Mouse (Mus musculus): ENCODE measurements around the gene Bcas3. TPM values are rescaled to one million over a fixed set of nuclear protein-coding genes. Genes with fewer than 3 reads are reported as not detected.

The Bcas3 gene
- polyA plus RNA-seq, 1 experiment from 2014 or later, result 24.8 TPM

GRCm38 (mm10) chr11:85755503-85756044 lies 402.6 kb downstream of the Bcas3 start:
- ATAC-seq (replicated peaks; ENCODE audit: low FRiP score), result no peak
- no peak for DNase-seq (ENCODE audit: low spot score)
- H3K27me3 ChIP-seq (replicated peaks; ENCODE audit: control insufficient read depth, insufficient read depth, low read length), result no peaks in the 10 kb centered on the region
- H3K9me3 ChIP-seq (ENCODE audit: control insufficient read depth, low read length), result no peaks in the 10 kb centered on the region
- H3K36me3 ChIP-seq (ENCODE audit: control insufficient read depth, insufficient read depth, low read length), result no peaks in the 10 kb centered on the region
- 82% methylated on average over 2 of the region's 2 CpGs for WGBS
- no peak overlapping the region for H3K4me2 ChIP-seq
- H3K4me1 ChIP-seq (replicated peaks; ENCODE audit: control insufficient read depth, insufficient read depth, low read length), result peaks cover 18% of the 10 kb centered on the region
- H3K4me3 ChIP-seq (ENCODE audit: low read depth, low read length), result no peak overlapping the region
- no peak overlapping the region for H3K9ac ChIP-seq (ENCODE audit: low read depth, low read length)
- H3K27ac ChIP-seq (ENCODE audit: low read depth, low read length), result no peak overlapping the region

- Histone ChIP-seq H3K4me3 (ENCODE audit: low read depth, low read length) (no peak overlapping the region), H3K4me2 (no peak overlapping the region), H3K36me3 (ENCODE audit: control insufficient read depth, insufficient read depth, low read length) (no peaks in the 10 kb centered on the region), H3K9ac (ENCODE audit: low read depth, low read length) (no peak overlapping the region), H3K4me1 (replicated peaks; ENCODE audit: control insufficient read depth, insufficient read depth, low read length) (peaks cover 24% of the 10 kb centered on the region), H3K9me3 (ENCODE audit: control insufficient read depth, low read length) (no peaks in the 10 kb centered on the region), H3K27me3 (replicated peaks; ENCODE audit: control insufficient read depth, insufficient read depth, low read length) (0 out of 2 replicates have a peak, but pooled peaks cover 2% of the 10 kb centered on the region), H3K27ac (ENCODE audit: low read depth, low read length) (no peak overlapping the region)
- 70% methylated on average over 9 of the region's 9 CpGs for WGBS
- ATAC-seq (replicated peaks; ENCODE audit: low FRiP score) (peak; percentile 89), DNase-seq (ENCODE audit: low spot score) (no peak)
Measured at GRCm38 (mm10) chr11:85758891-85759290, 405.9 kb downstream of the Bcas3 start.

- Histone ChIP-seq H3K27ac (ENCODE audit: low read depth, low read length) (no peak overlapping the region; the same call in 1 of the 2 replicates), H3K27me3 (replicated peaks; ENCODE audit: control insufficient read depth, insufficient read depth, low read length) (0 out of 2 replicates have a peak, but pooled peaks cover 2% of the 10 kb centered on the region), H3K4me1 (replicated peaks; ENCODE audit: control insufficient read depth, insufficient read depth, low read length) (peaks cover 24% of the 10 kb centered on the region), H3K4me3 (ENCODE audit: low read depth, low read length) (no peak overlapping the region), H3K36me3 (ENCODE audit: control insufficient read depth, insufficient read depth, low read length) (no peaks in the 10 kb centered on the region), H3K4me2 (no peak overlapping the region), H3K9me3 (ENCODE audit: control insufficient read depth, low read length) (no peaks in the 10 kb centered on the region), H3K9ac (ENCODE audit: low read depth, low read length) (no peak overlapping the region)
- DNase-seq (ENCODE audit: low spot score) (no peak), ATAC-seq (replicated peaks; ENCODE audit: low FRiP score) (no peak)
- 72% methylated on average over 14 of the region's 14 CpGs for WGBS
Measured at GRCm38 (mm10) chr11:85759634-85760439, 406.9 kb downstream of the Bcas3 start.

GRCm38 (mm10) chr11:85760486-85761141 lies 407.6 kb downstream of the Bcas3 start:
- Histone ChIP-seq H3K27me3 (replicated peaks; ENCODE audit: control insufficient read depth, insufficient read depth, low read length) (0 out of 2 replicates have a peak, but pooled peaks cover 2% of the 10 kb centered on the region), H3K9me3 (ENCODE audit: control insufficient read depth, low read length) (no peaks in the 10 kb centered on the region), H3K27ac (ENCODE audit: low read depth, low read length) (no peak overlapping the region; the same call in 1 of the 2 replicates), H3K4me3 (ENCODE audit: low read depth, low read length) (no peak overlapping the region), H3K4me2 (no peak overlapping the region), H3K36me3 (ENCODE audit: control insufficient read depth, insufficient read depth, low read length) (no peaks in the 10 kb centered on the region), H3K9ac (ENCODE audit: low read depth, low read length) (no peak overlapping the region), H3K4me1 (replicated peaks; ENCODE audit: control insufficient read depth, insufficient read depth, low read length) (peaks cover 24% of the 10 kb centered on the region)
- DNase-seq (ENCODE audit: low spot score) (no peak), ATAC-seq (replicated peaks; ENCODE audit: low FRiP score) (no peak)
- WGBS, result 48% methylated on average over 6 of the region's 6 CpGs

GRCm38 (mm10) chr11:85761170-85761569 lies 408.2 kb downstream of the Bcas3 start:
- Histone ChIP-seq H3K27ac (ENCODE audit: low read depth, low read length) (no peak overlapping the region), H3K36me3 (ENCODE audit: control insufficient read depth, insufficient read depth, low read length) (no peaks in the 10 kb centered on the region), H3K27me3 (replicated peaks; ENCODE audit: control insufficient read depth, insufficient read depth, low read length) (0 out of 2 replicates have a peak, but pooled peaks cover 4% of the 10 kb centered on the region), H3K4me3 (ENCODE audit: low read depth, low read length) (no peak overlapping the region), H3K4me2 (no peak overlapping the region), H3K4me1 (replicated peaks; ENCODE audit: control insufficient read depth, insufficient read depth, low read length) (peaks cover 24% of the 10 kb centered on the region), H3K9me3 (ENCODE audit: control insufficient read depth, low read length) (no peaks in the 10 kb centered on the region), H3K9ac (ENCODE audit: low read depth, low read length) (no peak overlapping the region)
- no peak for DNase-seq (ENCODE audit: low spot score)
- ATAC-seq (replicated peaks; ENCODE audit: low FRiP score), result no peak
- 74% methylated on average over 3 of the region's 3 CpGs for WGBS

- H3K9me3 ChIP-seq (ENCODE audit: control insufficient read depth, low read length), result no peaks in the 10 kb centered on the region
- H3K4me2 ChIP-seq, result no peak overlapping the region
- ATAC-seq (replicated peaks; ENCODE audit: low FRiP score) (no peak), DNase-seq (ENCODE audit: low spot score) (no peak)
- H3K27me3 ChIP-seq (replicated peaks; ENCODE audit: control insufficient read depth, insufficient read depth, low read length), result 0 out of 2 replicates have a peak, but pooled peaks cover 7% of the 10 kb centered on the region
- no peak overlapping the region for H3K4me3 ChIP-seq (ENCODE audit: low read depth, low read length)
- no peaks in the 10 kb centered on the region for H3K36me3 ChIP-seq (ENCODE audit: control insufficient read depth, insufficient read depth, low read length)
- H3K4me1 ChIP-seq (replicated peaks; ENCODE audit: control insufficient read depth, insufficient read depth, low read length), result peaks cover 18% of the 10 kb centered on the region
- 89% methylated on average over 3 of the region's 3 CpGs for WGBS
- no peak overlapping the region for H3K27ac ChIP-seq (ENCODE audit: low read depth, low read length)
- no peak overlapping the region for H3K9ac ChIP-seq (ENCODE audit: low read depth, low read length)
Measured at GRCm38 (mm10) chr11:85763655-85764054, 410.7 kb downstream of the Bcas3 start.

GRCm38 (mm10) chr11:85766106-85766723 lies 413.2 kb downstream of the Bcas3 start:
- WGBS, result 52% methylated on average over 7 of the region's 7 CpGs
- Histone ChIP-seq H3K4me2 (no peak overlapping the region), H3K4me3 (ENCODE audit: low read depth, low read length) (no peak overlapping the region), H3K27ac (ENCODE audit: low read depth, low read length) (no peak overlapping the region), H3K27me3 (replicated peaks; ENCODE audit: control insufficient read depth, insufficient read depth, low read length) (0 out of 2 replicates have a peak, but pooled peaks cover 11% of the 10 kb centered on the region), H3K9me3 (ENCODE audit: control insufficient read depth, low read length) (no peaks in the 10 kb centered on the region), H3K4me1 (replicated peaks; ENCODE audit: control insufficient read depth, insufficient read depth, low read length) (peaks cover 5% of the 10 kb centered on the region), H3K36me3 (ENCODE audit: control insufficient read depth, insufficient read depth, low read length) (no peaks in the 10 kb centered on the region), H3K9ac (ENCODE audit: low read depth, low read length) (no peak overlapping the region)
- no peak for ATAC-seq (replicated peaks; ENCODE audit: low FRiP score)
- DNase-seq (ENCODE audit: low spot score), result no peak

GRCm38 (mm10) chr11:85766811-85767210 lies 413.8 kb downstream of the Bcas3 start:
- H3K9ac ChIP-seq (ENCODE audit: low read depth, low read length), result no peak overlapping the region
- no peak overlapping the region for H3K4me3 ChIP-seq (ENCODE audit: low read depth, low read length)
- DNase-seq (ENCODE audit: low spot score), result no peak
- H3K36me3 ChIP-seq (ENCODE audit: control insufficient read depth, insufficient read depth, low read length), result no peaks in the 10 kb centered on the region
- no peaks in the 10 kb centered on the region for H3K9me3 ChIP-seq (ENCODE audit: control insufficient read depth, low read length)
- peaks cover 13% of the 10 kb centered on the region for H3K27me3 ChIP-seq (replicated peaks; ENCODE audit: control insufficient read depth, insufficient read depth, low read length)
- no peak overlapping the region for H3K27ac ChIP-seq (ENCODE audit: low read depth, low read length)
- no peak for ATAC-seq (replicated peaks; ENCODE audit: low FRiP score)
- WGBS, result 68% methylated on average over 6 of the region's 6 CpGs
- no peak overlapping the region for H3K4me2 ChIP-seq
- peaks cover 5% of the 10 kb centered on the region for H3K4me1 ChIP-seq (replicated peaks; ENCODE audit: control insufficient read depth, insufficient read depth, low read length)
